Comparison of ENCODE assay signal across 30 mouse cellular contexts in the genomic region with DNA sequence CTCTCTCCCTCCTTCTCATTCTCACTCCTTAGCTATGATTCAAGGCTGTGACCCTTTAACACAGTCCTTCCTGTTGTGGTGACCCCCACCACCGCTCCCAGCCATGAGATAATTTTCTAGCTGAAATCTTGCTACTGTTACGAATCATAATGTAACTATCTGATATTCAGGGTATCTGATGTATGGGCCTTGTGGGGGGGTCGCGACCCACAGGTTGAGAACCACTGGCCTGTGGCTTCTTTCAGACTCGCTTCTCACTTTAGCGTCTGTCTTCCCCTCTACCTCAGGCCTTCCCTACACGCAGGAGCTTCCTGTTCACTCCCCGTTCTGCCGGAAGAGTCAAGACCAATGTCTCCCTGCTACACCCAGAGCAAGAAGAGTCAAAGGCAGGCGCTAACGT.
"Had no signal": no experiment of that assay in that cellular context is flagged by ENCODE, and none has a peak within 500 bp of the region (broad histone marks: within the 10 kb centered on the region; RNA-seq: fewer than 3 reads in every experiment).

No protein-coding gene starts in this region.

- H3K9ac ChIP-seq: heart, embryonic 12.5 days; heart, embryonic 13.5 days; heart, embryonic 15.5 days; hindbrain, embryonic 12.5 days; hindbrain, embryonic 14.5 days; hindbrain, embryonic 15.5 days; intestine, embryonic 15.5 days; kidney, embryonic 15.5 days had no signal

- H3K4me3 ChIP-seq: heart, embryonic 12.5 days; heart, embryonic 13.5 days; heart, embryonic 15.5 days; hindbrain, embryonic 10.5 days; hindbrain, embryonic 12.5 days; hindbrain, embryonic 13.5 days; hindbrain, embryonic 15.5 days; intestine, embryonic 15.5 days; kidney, embryonic 15.5 days; layer of hippocampus, adult 2 months; left cerebral cortex, adult 2 months had no signal

- DNase-seq: heart, postnatal 10 days; heart, postnatal 14 days; heart, postnatal 36 days; heart, postnatal 4 days; kidney, adult 11 months; kidney, adult 18-20 months; kidney, adult 2 months; kidney, adult 8-10 months; kidney, adult 9 months; kidney, postnatal 10 days; kidney, postnatal 14 days; kidney, postnatal 25 days; kidney, postnatal 36 days; kidney, postnatal 4 days; layer of hippocampus, adult 9-11 months; layer of hippocampus, postnatal 36 days had no signal

- H3K27ac ChIP-seq: heart, embryonic 13.5 days; heart, embryonic 15.5 days; hindbrain, embryonic 10.5 days; hindbrain, embryonic 12.5 days; hindbrain, embryonic 13.5 days; hindbrain, embryonic 14.5 days; hindbrain, embryonic 15.5 days; hindbrain, postnatal 0 days; intestine, embryonic 15.5 days; kidney, embryonic 15.5 days; kidney, postnatal 0 days; layer of hippocampus, adult 2 months; left cerebral cortex, adult 2 months had no signal

- H3K9me3 ChIP-seq: heart, embryonic 12.5 days; heart, embryonic 13.5 days; heart, embryonic 15.5 days; hindbrain, embryonic 10.5 days; hindbrain, embryonic 12.5 days; hindbrain, embryonic 13.5 days; hindbrain, embryonic 15.5 days; intestine, embryonic 15.5 days; kidney, embryonic 15.5 days had no signal
